Mouse (Mus musculus) retina, postnatal 7 days (tissue): ENCODE results near the gene Xylt2.
"Not testable (repeated sequence)": the region's sequence is repeated elsewhere in the genome, so short reads cannot be mapped to it uniquely, and the experiment has no call there.

Source experiments
- DNase-seq: peaks from one replicate; pipeline ENCODE4 v3.0.0-alpha.2; 2012; ENCODE audit warnings: low read depth, low spot score

Gene Xylt2

GRCm38 (mm10) chr11:94676754-94677606 lies at the start of gene Xylt2:
TSS of gene Xylt2 (minus strand) at chr11:94677515.
- peak; percentile 87 for DNase-seq

DNA sequence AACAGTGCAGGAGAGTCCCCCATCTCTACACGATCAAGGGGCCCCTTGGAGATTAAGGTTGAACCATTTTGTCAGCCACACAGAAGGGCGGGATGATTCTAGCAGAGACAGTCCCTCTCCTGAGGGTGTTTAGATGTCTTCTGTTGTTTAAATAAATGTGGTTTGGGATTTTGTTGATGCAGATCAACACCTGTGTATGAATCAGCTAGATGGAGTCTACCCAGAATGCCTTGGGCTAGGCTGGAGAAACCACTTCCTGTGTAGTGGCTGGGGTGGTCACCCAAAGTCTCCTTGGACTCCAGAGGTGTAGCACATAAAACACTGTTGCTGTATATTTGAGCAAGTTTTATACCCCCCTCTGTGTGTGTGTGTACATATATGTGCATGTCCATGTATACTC lies 41.9 kb upstream of the Xylt2 start:
- DNase-seq = no peak

DNA sequence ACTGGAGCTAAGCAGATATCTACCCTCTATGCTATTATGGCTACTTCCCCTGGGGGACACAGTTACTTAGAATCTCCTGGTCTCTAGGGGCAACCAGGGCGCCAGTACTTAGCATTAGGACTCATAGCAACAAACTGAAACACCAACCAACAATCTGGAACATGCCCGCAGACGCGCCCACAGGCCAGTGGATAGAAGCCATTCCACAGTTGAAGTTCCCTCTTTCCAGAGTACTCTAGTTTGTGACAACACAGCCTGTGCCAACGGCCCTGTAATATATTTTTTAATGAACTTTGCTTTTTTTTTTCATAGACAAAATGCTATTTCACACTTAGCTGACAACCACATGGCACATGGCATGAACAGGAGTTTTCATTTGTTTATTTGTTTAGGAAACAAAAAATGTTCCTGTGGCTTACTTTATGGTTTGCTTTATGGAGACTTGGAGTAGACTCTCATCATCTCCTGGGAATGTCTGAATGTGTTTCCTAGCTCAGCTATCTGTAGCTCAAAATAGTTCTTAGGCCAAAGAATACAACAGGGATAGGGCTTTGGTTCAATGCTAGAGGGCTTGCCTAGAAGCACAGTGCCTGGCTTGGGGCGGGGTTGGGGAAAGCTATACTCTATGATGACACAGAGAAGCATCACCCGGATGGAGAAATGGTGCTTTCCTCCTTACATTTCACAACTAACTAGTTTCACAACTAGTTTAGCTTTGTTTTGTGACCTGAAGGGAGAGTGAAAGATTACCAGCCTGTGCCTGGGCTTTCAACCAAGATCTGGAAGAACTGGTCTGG lies 41.0 kb upstream of the Xylt2 start:
- DNase-seq = no peak

DNA sequence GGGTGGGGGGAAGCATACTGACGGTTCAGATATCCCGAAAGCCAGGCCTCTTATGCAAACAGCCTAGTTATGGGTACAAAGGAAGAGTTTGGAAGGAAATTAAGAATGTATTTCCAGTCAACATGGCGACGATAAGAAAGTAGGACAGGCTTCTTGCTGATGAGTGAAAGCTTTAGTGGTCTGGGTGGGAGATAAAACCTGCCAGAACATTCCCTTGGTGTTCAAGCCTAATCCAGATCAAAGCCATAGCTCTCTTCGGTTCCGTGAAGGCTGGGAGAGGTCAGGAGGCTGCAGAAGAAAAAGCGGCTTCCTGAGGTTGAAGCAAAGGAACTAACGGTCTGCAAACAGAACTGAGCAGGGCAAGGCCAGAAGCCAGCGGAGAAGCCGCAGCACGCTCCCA lies 39.9 kb upstream of the Xylt2 start:
- DNase-seq = no peak

DNA sequence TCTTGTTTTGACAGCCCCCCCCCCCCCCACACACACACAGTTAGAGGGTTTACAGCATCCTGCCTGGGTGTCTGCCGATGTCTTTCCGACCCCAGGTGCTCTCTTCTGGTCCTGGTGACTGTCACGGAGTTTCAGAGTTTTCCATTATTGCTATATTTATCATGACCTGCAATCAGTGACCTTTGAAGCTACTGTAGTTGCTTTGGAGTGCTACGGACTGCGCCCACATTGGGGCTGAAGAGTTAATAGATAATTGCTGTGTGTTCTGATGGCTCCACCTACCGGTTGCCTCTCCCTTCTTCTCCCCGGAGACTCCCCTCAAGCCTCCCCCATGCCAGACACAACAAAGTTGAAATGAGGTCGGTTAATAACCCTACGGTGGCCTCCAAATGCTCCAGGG lies 39.4 kb upstream of the Xylt2 start:
- peak; percentile 68 for DNase-seq

GRCm38 (mm10) chr11:94715622-94716021 lies 38.3 kb upstream of the Xylt2 start:
- DNase-seq = no peak

DNA sequence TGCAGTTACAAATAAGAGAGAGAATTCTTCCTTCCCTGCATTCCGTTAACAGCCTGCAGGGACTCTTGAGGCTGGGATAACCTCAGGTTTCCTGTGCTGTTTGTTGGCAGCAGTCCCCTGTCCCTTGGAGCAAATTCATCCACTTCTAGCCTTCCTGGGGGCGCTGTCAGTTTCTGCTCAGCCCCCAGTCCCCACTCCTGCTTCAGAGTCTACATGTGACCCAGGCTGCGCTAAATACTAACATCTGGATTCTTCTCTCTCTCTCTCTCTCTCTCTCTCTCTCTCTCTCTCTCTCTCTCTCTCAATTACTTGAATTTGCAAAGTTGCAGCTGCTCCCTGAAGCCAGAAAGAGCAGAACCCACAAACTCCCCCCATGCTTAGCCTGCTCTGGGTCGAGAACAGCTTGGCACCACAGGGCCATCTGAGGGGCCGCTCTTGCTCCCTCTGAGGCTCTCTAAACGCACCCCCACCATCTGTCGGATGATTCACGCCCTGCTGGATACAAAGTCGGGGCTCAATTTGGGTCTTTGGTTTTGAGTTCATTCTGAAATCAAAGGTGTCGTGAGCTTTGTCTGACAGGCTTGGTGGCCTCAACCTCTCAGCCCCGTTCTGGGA lies 36.0 kb upstream of the Xylt2 start:
- DNase-seq = no peak

DNA sequence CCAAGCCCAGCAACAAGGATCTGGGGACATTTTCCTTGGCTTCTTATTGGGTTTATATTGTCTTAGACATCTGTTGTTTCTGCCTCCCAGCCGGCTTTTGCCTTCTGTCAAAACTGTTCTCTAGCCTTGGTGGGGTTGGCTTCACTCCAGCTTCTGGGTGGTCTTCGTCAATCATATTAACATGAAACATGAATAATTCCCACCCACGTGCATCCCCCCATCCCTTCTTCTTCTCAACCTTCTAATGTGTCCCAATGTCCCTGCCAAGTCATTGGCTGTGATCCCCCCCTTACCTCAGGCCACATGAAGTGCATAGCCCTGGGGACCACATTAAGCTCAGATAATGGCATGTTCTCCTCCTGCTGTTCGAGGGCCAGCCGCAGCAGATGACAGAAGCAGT lies 27.2 kb upstream of the Xylt2 start, which contains the start of gene Gm11541:
Gene Gm11541 (minus strand): TSS at position 28 of the 400 bp plus-strand sequence.
- no peak for DNase-seq

DNA sequence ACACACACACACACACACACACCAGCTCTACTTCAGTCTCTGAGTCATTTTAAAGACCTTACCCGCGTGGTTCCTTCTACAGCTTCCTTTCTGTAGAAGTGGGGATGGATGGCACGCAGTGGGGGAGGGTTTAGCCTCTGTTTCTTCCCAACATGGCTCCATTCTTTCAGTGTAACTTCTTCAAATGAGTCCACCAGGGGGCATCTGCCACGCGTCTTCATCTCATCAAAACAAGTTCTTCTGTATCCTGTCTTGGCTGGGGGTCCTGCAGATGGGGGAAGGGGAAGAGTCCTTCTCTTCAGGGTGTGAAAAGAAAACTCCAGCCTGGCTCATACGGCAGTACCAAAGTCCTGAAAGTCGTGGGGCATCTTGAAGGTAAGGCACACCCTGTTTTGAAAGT lies 26.7 kb upstream of the Xylt2 start:
- DNase-seq = no peak

GRCm38 (mm10) chr11:94702216-94702610 lies 24.9 kb upstream of the Xylt2 start:
- no peak for DNase-seq

DNA sequence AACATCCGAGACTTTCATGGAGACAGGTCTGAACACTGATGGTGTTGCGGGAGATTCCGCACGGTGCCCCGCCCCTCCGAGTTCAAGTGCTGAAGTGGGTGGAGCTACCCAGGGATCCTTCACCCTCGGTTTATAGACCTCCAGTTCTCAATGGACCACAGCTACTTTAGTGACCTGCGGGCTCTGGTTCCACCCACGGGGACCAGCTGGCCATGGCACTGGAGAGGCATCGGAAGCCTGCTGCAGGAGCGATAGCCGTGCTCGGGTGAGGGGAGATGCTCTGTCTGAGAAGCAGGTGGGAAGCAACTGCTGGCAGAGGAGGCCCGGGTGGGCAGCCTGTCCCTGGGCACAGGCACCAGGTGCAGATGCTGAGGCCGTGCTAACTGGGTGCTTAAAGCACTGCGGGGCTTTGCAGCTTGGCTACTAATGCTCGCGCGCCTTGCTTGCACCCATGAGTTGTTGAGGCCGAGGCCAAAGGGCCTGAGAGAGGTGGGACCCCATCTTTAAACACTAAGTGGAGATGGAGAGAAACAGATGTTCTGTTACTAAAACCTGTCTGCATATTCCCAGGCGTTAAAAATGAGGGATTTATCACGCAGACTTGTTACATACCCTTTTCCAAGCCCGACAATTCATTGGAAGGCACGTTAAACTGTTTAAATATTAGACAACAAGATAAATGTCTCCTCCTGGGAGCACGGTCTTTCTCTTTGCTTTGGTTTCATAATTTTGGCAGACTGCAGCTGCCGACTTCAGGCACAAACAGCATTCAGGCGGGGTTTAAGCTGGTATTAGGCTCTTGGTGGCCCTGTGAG lies 24.3 kb upstream of the Xylt2 start:
- no peak for DNase-seq

- DNase-seq = no peak
Observed at GRCm38 (mm10) chr11:94699399-94699798, 22.1 kb upstream of the Xylt2 start.

DNA sequence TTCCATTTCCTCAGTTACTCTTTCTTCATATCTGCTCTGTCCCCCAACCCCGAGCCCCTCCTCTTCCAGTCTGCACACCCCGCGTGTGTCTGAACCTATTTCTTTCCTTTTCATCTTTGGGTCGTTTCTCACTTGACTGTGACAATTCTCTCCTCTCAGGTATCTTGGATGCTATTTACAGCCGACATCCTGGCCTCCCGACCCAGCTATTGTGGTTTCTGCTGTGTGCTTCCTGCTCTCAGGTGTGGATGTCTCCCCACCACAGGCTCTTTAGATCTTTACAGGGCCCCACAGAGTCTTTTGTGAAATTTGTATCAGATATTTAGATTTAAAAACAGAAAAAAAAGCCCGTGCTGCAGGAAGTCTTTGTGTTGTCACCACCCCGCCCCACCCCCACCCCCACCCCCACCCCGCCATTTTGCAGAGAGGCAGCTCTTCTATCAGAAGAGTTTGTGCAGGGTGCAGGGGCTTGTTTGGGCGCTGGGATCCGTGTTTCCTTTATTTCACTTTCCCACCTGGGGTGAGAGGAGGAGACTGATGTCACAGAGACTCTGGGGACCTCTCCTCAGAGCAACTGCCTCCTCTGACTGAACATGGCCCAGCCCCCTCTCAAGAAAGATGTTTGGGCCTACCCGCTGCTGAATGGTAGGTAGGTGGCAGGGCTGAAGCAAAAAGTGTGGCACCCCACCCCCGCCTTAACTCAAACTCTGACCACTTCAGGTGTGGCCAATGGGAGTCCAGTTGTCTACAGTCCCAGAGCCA lies 20.6 kb upstream of the Xylt2 start:
- no peak for DNase-seq

- no peak for DNase-seq
Observed at GRCm38 (mm10) chr11:94697140-94697539, 19.8 kb upstream of the Xylt2 start.

- DNase-seq = no peak
Observed at GRCm38 (mm10) chr11:94695508-94695907, 18.2 kb upstream of the Xylt2 start.

DNA sequence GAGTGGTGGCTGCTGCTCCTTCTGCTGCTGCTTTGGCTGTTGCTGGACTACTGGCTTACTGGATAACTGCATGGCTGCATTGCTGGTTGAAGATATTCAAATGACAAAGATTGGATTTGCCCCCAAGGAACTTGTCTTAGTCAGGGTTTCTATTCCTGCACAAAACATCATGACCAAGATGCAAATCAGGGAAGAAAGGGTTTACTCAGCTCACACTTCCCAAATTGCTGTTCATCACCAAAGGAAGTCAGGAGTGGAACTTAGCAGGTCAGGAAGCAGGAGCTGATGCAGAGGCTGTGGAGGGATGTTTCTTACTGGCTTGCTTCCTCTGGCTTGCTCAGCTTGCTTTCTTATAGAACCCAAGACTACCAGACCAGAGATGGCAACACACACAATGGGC lies 15.2 kb upstream of the Xylt2 start:
- not testable (repeated sequence) for DNase-seq

DNA sequence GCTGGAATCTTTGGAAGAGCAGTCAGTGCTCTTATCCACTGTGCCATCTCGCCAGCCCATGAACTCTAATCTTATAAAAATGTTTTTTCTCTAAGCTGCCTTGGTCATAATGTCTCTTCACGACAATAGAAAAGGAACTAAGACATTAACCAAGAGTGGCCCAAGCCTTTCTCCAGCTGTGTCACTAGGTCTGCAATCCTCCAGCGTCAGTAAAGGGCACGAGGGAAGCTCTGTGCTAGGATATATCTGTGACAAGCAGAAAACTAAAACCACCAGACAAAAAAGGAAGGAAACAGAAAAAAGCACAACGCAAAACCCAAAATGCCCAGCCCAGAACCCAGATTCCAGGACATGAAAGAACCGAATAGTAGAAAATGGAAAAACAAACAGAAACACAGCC lies 9.9 kb upstream of the Xylt2 start:
- DNase-seq = no peak

GRCm38 (mm10) chr11:94682427-94682826 lies 5.1 kb upstream of the Xylt2 start:
- no peak for DNase-seq

DNA sequence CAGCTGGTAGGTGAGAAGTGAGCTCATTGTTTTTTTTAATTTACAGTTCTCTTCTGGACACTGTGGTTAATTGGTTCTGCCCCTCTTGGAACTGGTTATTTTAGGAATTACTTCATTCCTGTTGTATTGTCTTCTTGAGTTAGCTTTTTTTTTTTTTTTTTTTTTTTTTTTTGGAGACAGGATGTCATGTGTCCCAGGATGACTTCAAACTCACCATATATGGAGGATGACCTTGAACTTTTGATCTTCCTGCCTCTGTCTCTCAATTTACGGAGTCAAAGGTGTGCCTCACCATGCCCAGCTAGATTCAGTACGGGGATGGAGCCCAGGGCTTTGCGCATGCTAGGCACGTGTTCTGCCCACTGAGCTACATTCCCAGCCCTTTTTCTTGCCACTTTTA lies 4.3 kb upstream of the Xylt2 start:
- DNase-seq = no peak

- DNase-seq = no peak
Observed at GRCm38 (mm10) chr11:94680639-94681038, 3.3 kb upstream of the Xylt2 start.
